In genomic region chr19:5038709-5039156, GRCm38 (mm10) we compare ENCODE assay signal across 8 mouse cellular contexts. TPM values are rescaled to one million over a fixed set of nuclear protein-coding genes. Genes with fewer than 3 reads are reported as not detected.
DNase-seq lines count a peak whose midpoint lies in the region; ATAC-seq lines count a peak whose summit lies in the region.

TSS of gene B4gat1 (plus strand) at chr19:5038826.
TSS of gene AC124502.3 (plus strand) at chr19:5038891.

- ATAC-seq in limb, embryonic 13.5 days (ENCODE audit: low FRiP score, low read depth), result peak; percentile 90
- peak; percentile 95 for ATAC-seq in midbrain, embryonic 15.5 days (replicated peaks)

- peak; percentile 84 for DNase-seq in ovary, adult 18-20 months (ENCODE audit: low spot score)
- no peak for DNase-seq in ovary, postnatal 10 days (ENCODE audit: low spot score)
- peak; percentile 91 for DNase-seq in embryo, embryonic 9.5 days (ENCODE audit: extremely low spot score)
- peak; percentile 99 for DNase-seq in heart, adult 11 months
- peak; percentile 89 for DNase-seq in kidney, adult 18-20 months
- DNase-seq in spleen, postnatal 10 days (ENCODE audit: low spot score in 2 of 2), result peak; percentile 69 to 87

- peak within 1 kb of the TSS; percentile 84 for H3K27ac ChIP-seq in limb, embryonic 13.5 days
- peak within 1 kb of the TSS; percentile 86 for H3K27ac ChIP-seq in midbrain, embryonic 15.5 days

- WGBS in limb, embryonic 13.5 days, result under 1% methylated on average over 42 of the region's 44 CpGs
- whole genome bisulfite sequencing in midbrain, embryonic 15.5 days, result under 1% methylated on average over 41 of the region's 44 CpGs

- no peaks in the 10 kb centered on the region for H3K27me3 ChIP-seq in limb, embryonic 13.5 days
- H3K27me3 ChIP-seq in midbrain, embryonic 15.5 days (replicated peaks), result no peaks in the 10 kb centered on the region

- H3K36me3 ChIP-seq in limb, embryonic 13.5 days, result peaks cover 12% of the 10 kb centered on the region
- peaks cover 5% of the 10 kb centered on the region; the same call in 1 of the 2 replicates for H3K36me3 ChIP-seq in midbrain, embryonic 15.5 days (replicated peaks)

- peak within 1 kb of the TSS; percentile 99 for H3K4me2 ChIP-seq in limb, embryonic 13.5 days (replicated peaks)
- H3K4me2 ChIP-seq in midbrain, embryonic 15.5 days, result peak within 1 kb of the TSS; percentile 96

- H3K4me3 ChIP-seq in limb, embryonic 13.5 days, result peak within 1 kb of the TSS; percentile 86
- peak within 1 kb of the TSS; percentile 70 for H3K4me3 ChIP-seq in midbrain, embryonic 15.5 days

- H3K4me1 ChIP-seq in limb, embryonic 13.5 days, result peaks cover 37% of the 10 kb centered on the region
- H3K4me1 ChIP-seq in midbrain, embryonic 15.5 days, result peaks cover 37% of the 10 kb centered on the region

- peak within 1 kb of the TSS; percentile 92 for H3K9ac ChIP-seq in limb, embryonic 13.5 days
- peak within 1 kb of the TSS; percentile 88 for H3K9ac ChIP-seq in midbrain, embryonic 15.5 days

- no peaks in the 10 kb centered on the region for H3K9me3 ChIP-seq in limb, embryonic 13.5 days
- no peaks in the 10 kb centered on the region for H3K9me3 ChIP-seq in midbrain, embryonic 15.5 days

RNA-seq across cellular contexts. Expression of gene B4gat1, which starts in this region (rescaled TPM):
- 47.9 and 52.1 TPM in 2 replicates for polyA plus RNA-seq in limb, embryonic 13.5 days (2015; fragmentation: Nextera tagmentation; extraction: Ambion mirVana)
- polyA plus RNA-seq in midbrain, embryonic 15.5 days (2015; fragmentation: Nextera tagmentation; extraction: Ambion mirVana), result 78.8 and 80.6 TPM in 2 replicates

RNA-seq across cellular contexts. Expression of gene AC124502.3, which starts in this region (rescaled TPM):
- 3.7 and 4.4 TPM in 2 replicates for polyA plus RNA-seq in limb, embryonic 13.5 days (2015; fragmentation: Nextera tagmentation; extraction: Ambion mirVana)
- 3.6 and 4.2 TPM in 2 replicates for polyA plus RNA-seq in midbrain, embryonic 15.5 days (2015; fragmentation: Nextera tagmentation; extraction: Ambion mirVana)
